Mouse (Mus musculus): ENCODE data around the gene Kcnq1. TPM values are rescaled to one million over a fixed set of nuclear protein-coding genes. Genes with fewer than 3 reads are reported as not detected.
A peak's percentile ranks its signal among the peaks of the same experiment; 100 is the strongest.

Kcnq1 gene
- polyA plus RNA-seq, 1 experiment from 2014 or later, result 1.5 TPM

GRCm38 (mm10) chr7:143111719-143112118 lies 5.6 kb downstream of the Kcnq1 start:
- DNase-seq (ENCODE audit: low spot score) (no peak), ATAC-seq (replicated peaks; ENCODE audit: low FRiP score) (no peak)
- H3K4me3 ChIP-seq (ENCODE audit: low read depth, low read length), result no peak overlapping the region
- no peak overlapping the region for H3K27ac ChIP-seq (ENCODE audit: low read depth, low read length)
- WGBS, result 76% methylated on average over 4 of the region's 4 CpGs
- H3K4me1 ChIP-seq (replicated peaks; ENCODE audit: control insufficient read depth, insufficient read depth, low read length), result peaks cover 6% of the 10 kb centered on the region
- H3K9me3 ChIP-seq (ENCODE audit: control insufficient read depth, low read length), result no peaks in the 10 kb centered on the region
- peaks cover 17% of the 10 kb centered on the region for H3K27me3 ChIP-seq (ENCODE audit: control insufficient read depth, insufficient read depth, low read length)
- no peak overlapping the region for H3K4me2 ChIP-seq (ENCODE audit: low read depth, low read length, severe bottlenecking)
- H3K9ac ChIP-seq (ENCODE audit: low read length), result no peak overlapping the region
- H3K36me3 ChIP-seq (ENCODE audit: control insufficient read depth, insufficient read depth, low read length), result no peaks in the 10 kb centered on the region

- no peaks in the 10 kb centered on the region for H3K36me3 ChIP-seq (ENCODE audit: control insufficient read depth, insufficient read depth, low read length)
- no peak overlapping the region for H3K4me2 ChIP-seq (ENCODE audit: low read depth, low read length, severe bottlenecking)
- peaks cover under 1% of the 10 kb centered on the region for H3K4me1 ChIP-seq (replicated peaks; ENCODE audit: control insufficient read depth, insufficient read depth, low read length)
- no peak for DNase-seq (ENCODE audit: low spot score)
- no peak for ATAC-seq (replicated peaks; ENCODE audit: low FRiP score)
- no peaks in the 10 kb centered on the region for H3K9me3 ChIP-seq (ENCODE audit: control insufficient read depth, low read length)
- WGBS, result 61% methylated on average over 1 of the region's 1 CpGs
- H3K27me3 ChIP-seq (ENCODE audit: control insufficient read depth, insufficient read depth, low read length), result peaks cover 11% of the 10 kb centered on the region
- H3K4me3 ChIP-seq (ENCODE audit: low read depth, low read length), result no peak overlapping the region
- H3K9ac ChIP-seq (ENCODE audit: low read length), result no peak overlapping the region
- H3K27ac ChIP-seq (ENCODE audit: low read depth, low read length), result no peak overlapping the region
Observed at GRCm38 (mm10) chr7:143112395-143112794, 6.2 kb downstream of the Kcnq1 start.

GRCm38 (mm10) chr7:143114773-143115172 lies 8.6 kb downstream of the Kcnq1 start:
- no peaks in the 10 kb centered on the region for H3K4me1 ChIP-seq (replicated peaks; ENCODE audit: control insufficient read depth, insufficient read depth, low read length)
- no peak overlapping the region for H3K4me3 ChIP-seq (ENCODE audit: low read depth, low read length)
- no peak overlapping the region for H3K4me2 ChIP-seq (ENCODE audit: low read depth, low read length, severe bottlenecking)
- H3K27ac ChIP-seq (ENCODE audit: low read depth, low read length), result no peak overlapping the region
- H3K9me3 ChIP-seq (ENCODE audit: control insufficient read depth, low read length), result no peaks in the 10 kb centered on the region
- no peak for DNase-seq (ENCODE audit: low spot score)
- no peaks in the 10 kb centered on the region for H3K27me3 ChIP-seq (ENCODE audit: control insufficient read depth, insufficient read depth, low read length)
- no peak for ATAC-seq (replicated peaks; ENCODE audit: low FRiP score)
- no peak overlapping the region for H3K9ac ChIP-seq (ENCODE audit: low read length)
- no peaks in the 10 kb centered on the region for H3K36me3 ChIP-seq (ENCODE audit: control insufficient read depth, insufficient read depth, low read length)

GRCm38 (mm10) chr7:143116521-143116920 lies 10.4 kb downstream of the Kcnq1 start:
- 87% methylated on average over 5 of the region's 5 CpGs for WGBS
- ATAC-seq (replicated peaks; ENCODE audit: low FRiP score), result no peak
- H3K4me2 ChIP-seq (ENCODE audit: low read depth, low read length, severe bottlenecking), result no peak overlapping the region

GRCm38 (mm10) chr7:143119407-143119806 lies 13.2 kb downstream of the Kcnq1 start:
- H3K36me3 ChIP-seq (ENCODE audit: control insufficient read depth, insufficient read depth, low read length), result no peaks in the 10 kb centered on the region
- no peak overlapping the region for H3K4me2 ChIP-seq (ENCODE audit: low read depth, low read length, severe bottlenecking)
- 17% methylated on average over 1 of the region's 1 CpGs for WGBS
- no peak for ATAC-seq (replicated peaks; ENCODE audit: low FRiP score)
- H3K27ac ChIP-seq (ENCODE audit: low read depth, low read length), result no peak overlapping the region
- no peaks in the 10 kb centered on the region for H3K9me3 ChIP-seq (ENCODE audit: control insufficient read depth, low read length)
- no peak overlapping the region for H3K9ac ChIP-seq (ENCODE audit: low read length)
- no peaks in the 10 kb centered on the region for H3K27me3 ChIP-seq (ENCODE audit: control insufficient read depth, insufficient read depth, low read length)
- H3K4me1 ChIP-seq (replicated peaks; ENCODE audit: control insufficient read depth, insufficient read depth, low read length), result no peaks in the 10 kb centered on the region
- H3K4me3 ChIP-seq (ENCODE audit: low read depth, low read length), result no peak overlapping the region
- DNase-seq (ENCODE audit: low spot score), result no peak

More at GRCm38 (mm10) chr7:143116521-143116920, 10.4 kb downstream of the Kcnq1 start:
- Histone ChIP-seq H3K4me3 (ENCODE audit: low read depth, low read length) (no peak overlapping the region), H3K36me3 (ENCODE audit: control insufficient read depth, insufficient read depth, low read length) (no peaks in the 10 kb centered on the region), H3K27ac (ENCODE audit: low read depth, low read length) (no peak overlapping the region), H3K9me3 (ENCODE audit: control insufficient read depth, low read length) (no peaks in the 10 kb centered on the region), H3K4me1 (replicated peaks; ENCODE audit: control insufficient read depth, insufficient read depth, low read length) (no peaks in the 10 kb centered on the region), H3K9ac (ENCODE audit: low read length) (no peak overlapping the region), H3K27me3 (ENCODE audit: control insufficient read depth, insufficient read depth, low read length) (no peaks in the 10 kb centered on the region)
- no peak for DNase-seq (ENCODE audit: low spot score)

GRCm38 (mm10) chr7:143119826-143120225 lies 13.7 kb downstream of the Kcnq1 start:
- 78% methylated on average over 3 of the region's 3 CpGs for WGBS
- Histone ChIP-seq H3K9ac (ENCODE audit: low read length) (no peak overlapping the region), H3K27me3 (ENCODE audit: control insufficient read depth, insufficient read depth, low read length) (no peaks in the 10 kb centered on the region), H3K27ac (ENCODE audit: low read depth, low read length) (no peak overlapping the region), H3K4me3 (ENCODE audit: low read depth, low read length) (no peak overlapping the region), H3K4me2 (ENCODE audit: low read depth, low read length, severe bottlenecking) (no peak overlapping the region), H3K4me1 (replicated peaks; ENCODE audit: control insufficient read depth, insufficient read depth, low read length) (no peaks in the 10 kb centered on the region), H3K9me3 (ENCODE audit: control insufficient read depth, low read length) (no peaks in the 10 kb centered on the region), H3K36me3 (ENCODE audit: control insufficient read depth, insufficient read depth, low read length) (no peaks in the 10 kb centered on the region)
- DNase-seq (ENCODE audit: low spot score) (no peak), ATAC-seq (replicated peaks; ENCODE audit: low FRiP score) (no peak)

GRCm38 (mm10) chr7:143122191-143122590 lies 16.0 kb downstream of the Kcnq1 start:
- Histone ChIP-seq H3K27ac (ENCODE audit: low read depth, low read length) (no peak overlapping the region), H3K4me2 (ENCODE audit: low read depth, low read length, severe bottlenecking) (no peak overlapping the region), H3K36me3 (ENCODE audit: control insufficient read depth, insufficient read depth, low read length) (no peaks in the 10 kb centered on the region), H3K27me3 (ENCODE audit: control insufficient read depth, insufficient read depth, low read length) (no peaks in the 10 kb centered on the region), H3K9ac (ENCODE audit: low read length) (no peak overlapping the region), H3K4me3 (ENCODE audit: low read depth, low read length) (no peak overlapping the region), H3K4me1 (replicated peaks; ENCODE audit: control insufficient read depth, insufficient read depth, low read length) (no peaks in the 10 kb centered on the region), H3K9me3 (ENCODE audit: control insufficient read depth, low read length) (no peaks in the 10 kb centered on the region)
- WGBS, result 86% methylated on average over 5 of the region's 5 CpGs
- no peak for DNase-seq (ENCODE audit: low spot score)
- ATAC-seq (replicated peaks; ENCODE audit: low FRiP score), result no peak

- no peak overlapping the region for H3K27ac ChIP-seq (ENCODE audit: low read depth, low read length)
Observed at GRCm38 (mm10) chr7:143123876-143124669, 17.9 kb downstream of the Kcnq1 start.

GRCm38 (mm10) chr7:143124902-143125301 lies 18.7 kb downstream of the Kcnq1 start:
- no peak for DNase-seq (ENCODE audit: low spot score)
- H3K4me1 ChIP-seq (replicated peaks; ENCODE audit: control insufficient read depth, insufficient read depth, low read length), result no peaks in the 10 kb centered on the region
- H3K36me3 ChIP-seq (ENCODE audit: control insufficient read depth, insufficient read depth, low read length), result no peaks in the 10 kb centered on the region
- H3K4me3 ChIP-seq (ENCODE audit: low read depth, low read length), result no peak overlapping the region
- H3K4me2 ChIP-seq (ENCODE audit: low read depth, low read length, severe bottlenecking), result no peak overlapping the region
- H3K27ac ChIP-seq (ENCODE audit: low read depth, low read length), result no peak overlapping the region
- WGBS, result 65% methylated on average over 3 of the region's 3 CpGs
- ATAC-seq (replicated peaks; ENCODE audit: low FRiP score), result no peak
- no peaks in the 10 kb centered on the region for H3K27me3 ChIP-seq (ENCODE audit: control insufficient read depth, insufficient read depth, low read length)
- H3K9me3 ChIP-seq (ENCODE audit: control insufficient read depth, low read length), result no peaks in the 10 kb centered on the region
- no peak overlapping the region for H3K9ac ChIP-seq (ENCODE audit: low read length)

More at GRCm38 (mm10) chr7:143123876-143124669, 17.9 kb downstream of the Kcnq1 start:
- no peaks in the 10 kb centered on the region for H3K36me3 ChIP-seq (ENCODE audit: control insufficient read depth, insufficient read depth, low read length)
- H3K4me1 ChIP-seq (replicated peaks; ENCODE audit: control insufficient read depth, insufficient read depth, low read length), result no peaks in the 10 kb centered on the region
- H3K4me2 ChIP-seq (ENCODE audit: low read depth, low read length, severe bottlenecking), result no peak overlapping the region
- ATAC-seq (replicated peaks; ENCODE audit: low FRiP score) (0 out of 2 replicates have a peak, but pooled peaks have one; percentile 39), DNase-seq (ENCODE audit: low spot score) (peak; percentile 60)
- H3K4me3 ChIP-seq (ENCODE audit: low read depth, low read length), result no peak overlapping the region
- H3K9ac ChIP-seq (ENCODE audit: low read length), result no peak overlapping the region
- no peaks in the 10 kb centered on the region for H3K27me3 ChIP-seq (ENCODE audit: control insufficient read depth, insufficient read depth, low read length)
- H3K9me3 ChIP-seq (ENCODE audit: control insufficient read depth, low read length), result no peaks in the 10 kb centered on the region
- 12% methylated on average over 6 of the region's 6 CpGs for WGBS

Data from forebrain, embryonic 11.5 days (tissue).